10 mouse cellular contexts compared by ENCODE assay signal in genomic region chr2:121297701-121298100, GRCm38 (mm10). TPM values are rescaled to one million over a fixed set of nuclear protein-coding genes. Genes with fewer than 3 reads are reported as not detected.
DNase-seq lines count a peak whose midpoint lies in the region; ATAC-seq and TF ChIP-seq lines count a peak whose summit lies in the region.
"Had no signal": no experiment of that assay in that cellular context is flagged by ENCODE, and none has a peak within 500 bp of the region (broad histone marks: within the 10 kb centered on the region; RNA-seq: fewer than 3 reads in every experiment).

No protein-coding gene starts in this region.

- peak; percentile 46 for DNase-seq in cerebellum, adult 18-20 months
- DNase-seq in forebrain, embryonic 14.5 days (ENCODE audit: low spot score) = peak; percentile 21
- no peak for DNase-seq in testis, postnatal 14 days (ENCODE audit: low spot score)
- DNase-seq in natural killer cell, adult 2 months (ENCODE audit: low spot score in 2 of 2) = no peak
- no peak for DNase-seq in urinary bladder, adult 18-20 months (ENCODE audit: low spot score in 2 of 2)
- DNase-seq: gastrocnemius, postnatal 10 days; thymus, postnatal 25 days had no signal

- peaks cover 45% of the 10 kb centered on the region for H3K36me3 ChIP-seq in E14TG2a.4 (ENCODE audit: insufficient read depth, low read length)
- peaks cover 39% of the 10 kb centered on the region for H3K36me3 ChIP-seq in forebrain, embryonic 14.5 days (ENCODE audit: control insufficient read depth, insufficient read depth, low read length)
- H3K36me3 ChIP-seq in limb, embryonic 15.5 days = peaks cover 10% of the 10 kb centered on the region; the same call in 1 of the 2 replicates

- peak overlapping the region; percentile 46 for H3K4me3 ChIP-seq in E14TG2a.4 (replicated peaks; ENCODE audit: low read length)
- no peak overlapping the region for H3K4me3 ChIP-seq in forebrain, embryonic 14.5 days (ENCODE audit: low read depth, low read length)
- no peak overlapping the region for H3K4me3 ChIP-seq in limb, embryonic 15.5 days

- WGBS in forebrain, embryonic 14.5 days = 10% methylated on average over 9 of the region's 9 CpGs
- 12% methylated on average over 9 of the region's 9 CpGs for WGBS in limb, embryonic 15.5 days

- H3K9ac ChIP-seq in forebrain, embryonic 14.5 days (ENCODE audit: low read length) = peak overlapping the region; percentile 21
- H3K9ac ChIP-seq in limb, embryonic 15.5 days = no peak overlapping the region

- H3K27ac ChIP-seq in forebrain, embryonic 14.5 days (ENCODE audit: low read depth, low read length) = 0 out of 2 replicates have a peak overlapping the region, but pooled peaks have one; percentile 9
- no peak overlapping the region for H3K27ac ChIP-seq in limb, embryonic 15.5 days

- H3K27me3 ChIP-seq in E14TG2a.4 (ENCODE audit: insufficient read depth, low read length) = peaks cover 38% of the 10 kb centered on the region
- H3K27me3 ChIP-seq in forebrain, embryonic 14.5 days (replicated peaks; ENCODE audit: control insufficient read depth, insufficient read depth, low read length) = no peaks in the 10 kb centered on the region
- H3K27me3 ChIP-seq in limb, embryonic 15.5 days = peaks cover 56% of the 10 kb centered on the region

- H3K9me3 ChIP-seq in E14TG2a.4 (ENCODE audit: low read length) = peaks cover 3% of the 10 kb centered on the region; the same call in 1 of the 2 replicates
- no peaks in the 10 kb centered on the region for H3K9me3 ChIP-seq in forebrain, embryonic 14.5 days (replicated peaks; ENCODE audit: control insufficient read depth, low read length)
- no peaks in the 10 kb centered on the region for H3K9me3 ChIP-seq in limb, embryonic 15.5 days

- peak overlapping the region; percentile 84 for H3K4me2 ChIP-seq in forebrain, embryonic 14.5 days (ENCODE audit: low read length)
- H3K4me2 ChIP-seq in limb, embryonic 15.5 days = peak overlapping the region; percentile 19; the same call in 1 of the 2 replicates

- H3K4me1 ChIP-seq in E14TG2a.4 (replicated peaks; ENCODE audit: low read depth, low read length) = peaks cover 97% of the 10 kb centered on the region
- peaks cover 34% of the 10 kb centered on the region for H3K4me1 ChIP-seq in forebrain, embryonic 14.5 days (ENCODE audit: control insufficient read depth, insufficient read depth, low read length)
- H3K4me1 ChIP-seq in limb, embryonic 15.5 days = peaks cover 41% of the 10 kb centered on the region

- TF ChIP-seq CTCF in E14TG2a.4 (conservative IDR thresholded peaks at IDR 0.05; ENCODE audit: low read length) = no peak

- ATAC-seq in cerebellum, adult (ENCODE audit: insufficient number of reproducible peaks, low FRiP score, low TSS enrichment) = no peak
- no peak for ATAC-seq in forebrain, embryonic 14.5 days
- ATAC-seq in limb, embryonic 15.5 days (ENCODE audit: insufficient number of reproducible peaks, low FRiP score, low TSS enrichment, low read depth) = no peak

RNA-seq across cellular contexts. Expression of gene Map1a, which starts 8.3 kb away (rescaled TPM):
- polyA plus RNA-seq in forebrain, embryonic 14.5 days (2014; fragmentation: Nextera tagmentation; extraction: Ambion mirVana) = 12.7 and 23.2 TPM in 2 replicates
- polyA plus RNA-seq in limb, embryonic 15.5 days (2015; fragmentation: Nextera tagmentation; extraction: Ambion mirVana) = 3.8 and 3.9 TPM in 2 replicates

RNA-seq across cellular contexts. Expression of gene Trp53bp1, which starts 26.5 kb away (rescaled TPM):
- polyA plus RNA-seq in forebrain, embryonic 14.5 days (2014; fragmentation: Nextera tagmentation; extraction: Ambion mirVana) = 116 and 164 TPM in 2 replicates
- polyA plus RNA-seq in limb, embryonic 15.5 days (2015; fragmentation: Nextera tagmentation; extraction: Ambion mirVana) = 52.4 and 62.6 TPM in 2 replicates

RNA-seq across cellular contexts. Expression of gene Ppip5k1, which starts 57.5 kb away (rescaled TPM):
- 10.1 and 11.6 TPM in 2 replicates for polyA plus RNA-seq in forebrain, embryonic 14.5 days (2014; fragmentation: Nextera tagmentation; extraction: Ambion mirVana)
- polyA plus RNA-seq in limb, embryonic 15.5 days (2015; fragmentation: Nextera tagmentation; extraction: Ambion mirVana) = 10.1 and 10.2 TPM in 2 replicates

RNA-seq across cellular contexts. Expression of gene Ckmt1, which starts 59.8 kb away (rescaled TPM):
- 19.8 and 24.7 TPM in 2 replicates for polyA plus RNA-seq in forebrain, embryonic 14.5 days (2014; fragmentation: Nextera tagmentation; extraction: Ambion mirVana)
- polyA plus RNA-seq in limb, embryonic 15.5 days (2015; fragmentation: Nextera tagmentation; extraction: Ambion mirVana) = 40.0 and 40.1 TPM in 2 replicates

Comparison
In these comparisons a context has a peak if more than half of its experiments do, and no peak if none do; other contexts are left out.
1. DNase-seq: peak in cerebellum, adult 18-20 months (2 of 2) and forebrain, embryonic 14.5 days (single experiment); none in testis, postnatal 14 days (single experiment), natural killer cell, adult 2 months (0 of 2) and urinary bladder, adult 18-20 months (0 of 2).